Mouse (Mus musculus) mouse embryonic stem cell (cell line): ENCODE measurements around the gene AL732309.1.

Source experiments
- in situ Hi-C, 2 experiments: fragments of 300-500 bp; cut with MboI; formaldehyde crosslinking; loops; 1 replicate in 1 of 2; 3 replicates in 1 of 2; pipeline ENCODE4 v1.14.3; 2019 to 2020; ENCODE audit warnings: low sequenced_read_pairs in 2 of 2, low pct_unique_long_range_greater_than_20kb in 1 of 2, mixed read lengths in 1 of 2; ENCODE audit not compliant: unreplicated experiment in 1 of 2

The AL732309.1 gene

GRCm38 (mm10) chr2:25271827-25272511, 25.3 kb upstream of the AL732309.1 start, which contains the start of the genes Ssna1 and Anapc2:
Gene Ssna1 (minus strand): TSS chr2:25272438.
Gene Anapc2 (plus strand): TSS chr2:25272478.
- in situ Hi-C loops = no loop called here

GRCm38 (mm10) chr2:25267746-25268309, 21.2 kb upstream of the AL732309.1 start:
- in situ Hi-C loops = loop anchor here in 1 of 2 experiments (5.0 kb wide), 1 partner anchor 64 kb away; the partner anchor contains the start of gene Man1b1

- in situ Hi-C loops = loop anchor here in 1 of 2 experiments (5.0 kb wide), 1 partner anchor 65 kb away; the partner anchor contains the start of gene Man1b1
These were observed 20.6 kb upstream of the AL732309.1 start for GRCm38 (mm10) chr2:25267241-25267640.

- in situ Hi-C loops = loop anchor here in 1 of 2 experiments (5.0 kb wide), 1 partner anchor 66 kb away; the partner anchor contains the start of gene Man1b1
These were observed 20.1 kb upstream of the AL732309.1 start for GRCm38 (mm10) chr2:25266720-25267119.

GRCm38 (mm10) chr2:25265897-25266656, 19.4 kb upstream of the AL732309.1 start:
- in situ Hi-C loops = loop anchor here in 1 of 2 experiments (5.0 kb wide), 1 partner anchor 66 kb away; the partner anchor contains the start of gene Man1b1

- in situ Hi-C loops = loop anchor here in 1 of 2 experiments (5.0 kb wide), 1 partner anchor 67 kb away; the partner anchor contains the start of gene Man1b1
These were observed 18.2 kb upstream of the AL732309.1 start for GRCm38 (mm10) chr2:25264851-25265250.

- in situ Hi-C loops = no loop called here
These were observed 17.6 kb upstream of the AL732309.1 start for GRCm38 (mm10) chr2:25264286-25264660.

GRCm38 (mm10) chr2:25263623-25264285, 17.1 kb upstream of the AL732309.1 start:
- in situ Hi-C loops = no loop called here

GRCm38 (mm10) chr2:25262795-25263622, 16.3 kb upstream of the AL732309.1 start:
- in situ Hi-C loops = no loop called here

GRCm38 (mm10) chr2:25262291-25262767, 15.7 kb upstream of the AL732309.1 start, which contains the start of gene Tprn:
Gene Tprn (plus strand): TSS chr2:25262618.
- in situ Hi-C loops = no loop called here

- in situ Hi-C loops = no loop called here
These were observed 15.2 kb upstream of the AL732309.1 start for GRCm38 (mm10) chr2:25261870-25262269.

GRCm38 (mm10) chr2:25258887-25259286, 12.2 kb upstream of the AL732309.1 start:
- in situ Hi-C loops = loop anchor here in 1 of 2 experiments (10.0 kb wide), 1 partner anchor 64 kb away; the partner anchor contains the start of gene Tor4a

GRCm38 (mm10) chr2:25257250-25257649, 10.6 kb upstream of the AL732309.1 start:
- in situ Hi-C loops = loop anchor here in 1 of 2 experiments (10.0 kb wide), 1 partner anchor 62 kb away; the partner anchor contains the start of gene Tor4a

GRCm38 (mm10) chr2:25256443-25257109, 9.9 kb upstream of the AL732309.1 start:
- in situ Hi-C loops = loop anchor here in 1 of 2 experiments (10.0 kb wide), 1 partner anchor 62 kb away; the partner anchor contains the start of gene Tor4a

- in situ Hi-C loops = loop anchor here in 1 of 2 experiments (10.0 kb wide), 1 partner anchor 61 kb away; the partner anchor contains the start of gene Tor4a
These were observed 8.7 kb upstream of the AL732309.1 start, which contains the start of gene Tmem203 for GRCm38 (mm10) chr2:25255284-25255779. Gene Tmem203 (plus strand): TSS chr2:25255439.

GRCm38 (mm10) chr2:25252331-25252730, 5.7 kb upstream of the AL732309.1 start:
- in situ Hi-C loops = loop anchor here in 1 of 2 experiments (10.0 kb wide), 1 partner anchor 58 kb away; the partner anchor contains the start of gene Tor4a
